Mouse (Mus musculus): Measurements from ENCODE around the gene Kcnip1. TPM values are rescaled to one million over a fixed set of nuclear protein-coding genes. Genes with fewer than 3 reads are reported as not detected.
A peak's percentile ranks its signal among the peaks of the same experiment; 100 is the strongest.

Gene Kcnip1
- polyA plus RNA-seq, 1 experiment: 32.2 TPM

GRCm38 (mm10) chr11:33944786-33945328 lies 48.1 kb downstream of the Kcnip1 start:
- TF ChIP-seq CTCF (IDR thresholded peaks at IDR 0.05; ENCODE audit: extremely low read depth, insufficient read depth, low read length): no peak
- TF ChIP-seq POLR2A (IDR thresholded peaks at IDR 0.05; ENCODE audit: extremely low read depth, insufficient read depth, low read length): no peak
- no peak overlapping the region for H3K4me3 ChIP-seq (ENCODE audit: insufficient read depth, low read length)
- no peaks in the 10 kb centered on the region for H3K4me1 ChIP-seq (ENCODE audit: control insufficient read depth, insufficient read depth, low read length)
- no peak overlapping the region for H3K27ac ChIP-seq (ENCODE audit: insufficient read depth, low read length)

- TF ChIP-seq POLR2A (IDR thresholded peaks at IDR 0.05; ENCODE audit: extremely low read depth, insufficient read depth, low read length): no peak
- 0 out of 2 replicates have a peak, but pooled peaks have one; percentile 16 for TF ChIP-seq CTCF (IDR thresholded peaks at IDR 0.05; ENCODE audit: extremely low read depth, insufficient read depth, low read length)
- Histone ChIP-seq H3K4me1 (ENCODE audit: control insufficient read depth, insufficient read depth, low read length) (no peaks in the 10 kb centered on the region), H3K27ac (ENCODE audit: insufficient read depth, low read length) (no peak overlapping the region), H3K4me3 (ENCODE audit: insufficient read depth, low read length) (no peak overlapping the region)
Observed at GRCm38 (mm10) chr11:33944067-33944785, 48.7 kb downstream of the Kcnip1 start.

GRCm38 (mm10) chr11:33943565-33943964 lies 49.4 kb downstream of the Kcnip1 start:
- Histone ChIP-seq H3K4me1 (ENCODE audit: control insufficient read depth, insufficient read depth, low read length) (no peaks in the 10 kb centered on the region; the same call in 1 of the 2 replicates), H3K27ac (ENCODE audit: insufficient read depth, low read length) (no peak overlapping the region), H3K4me3 (ENCODE audit: insufficient read depth, low read length) (no peak overlapping the region)
- TF ChIP-seq CTCF (IDR thresholded peaks at IDR 0.05; ENCODE audit: extremely low read depth, insufficient read depth, low read length) (no peak), POLR2A (IDR thresholded peaks at IDR 0.05; ENCODE audit: extremely low read depth, insufficient read depth, low read length) (no peak)

GRCm38 (mm10) chr11:33939456-33940113 lies 53.4 kb downstream of the Kcnip1 start:
- Histone ChIP-seq H3K4me1 (ENCODE audit: control insufficient read depth, insufficient read depth, low read length) (no peaks in the 10 kb centered on the region; the same call in 1 of the 2 replicates), H3K4me3 (ENCODE audit: insufficient read depth, low read length) (no peak overlapping the region), H3K27ac (ENCODE audit: insufficient read depth, low read length) (no peak overlapping the region)
- no peak for TF ChIP-seq POLR2A (IDR thresholded peaks at IDR 0.05; ENCODE audit: extremely low read depth, insufficient read depth, low read length)
- TF ChIP-seq CTCF (IDR thresholded peaks at IDR 0.05; ENCODE audit: extremely low read depth, insufficient read depth, low read length): no peak

- H3K4me1 ChIP-seq (ENCODE audit: control insufficient read depth, insufficient read depth, low read length): no peaks in the 10 kb centered on the region; the same call in 1 of the 2 replicates
- H3K27ac ChIP-seq (ENCODE audit: insufficient read depth, low read length): no peak overlapping the region
- TF ChIP-seq POLR2A (IDR thresholded peaks at IDR 0.05; ENCODE audit: extremely low read depth, insufficient read depth, low read length) (no peak), CTCF (IDR thresholded peaks at IDR 0.05; ENCODE audit: extremely low read depth, insufficient read depth, low read length) (no peak)
- H3K4me3 ChIP-seq (ENCODE audit: insufficient read depth, low read length): no peak overlapping the region
Observed at GRCm38 (mm10) chr11:33938561-33939274, 54.2 kb downstream of the Kcnip1 start.

GRCm38 (mm10) chr11:33937641-33938040 lies 55.3 kb downstream of the Kcnip1 start:
- Histone ChIP-seq H3K4me1 (ENCODE audit: control insufficient read depth, insufficient read depth, low read length) (peaks cover 2% of the 10 kb centered on the region; the same call in 1 of the 2 replicates), H3K4me3 (ENCODE audit: insufficient read depth, low read length) (no peak overlapping the region), H3K27ac (ENCODE audit: insufficient read depth, low read length) (no peak overlapping the region)
- TF ChIP-seq POLR2A (IDR thresholded peaks at IDR 0.05; ENCODE audit: extremely low read depth, insufficient read depth, low read length) (no peak), CTCF (IDR thresholded peaks at IDR 0.05; ENCODE audit: extremely low read depth, insufficient read depth, low read length) (no peak)

GRCm38 (mm10) chr11:33934286-33934685 lies 58.7 kb downstream of the Kcnip1 start:
- peaks cover 2% of the 10 kb centered on the region; the same call in 1 of the 2 replicates for H3K4me1 ChIP-seq (ENCODE audit: control insufficient read depth, insufficient read depth, low read length)
- no peak for TF ChIP-seq POLR2A (IDR thresholded peaks at IDR 0.05; ENCODE audit: extremely low read depth, insufficient read depth, low read length)
- TF ChIP-seq CTCF (IDR thresholded peaks at IDR 0.05; ENCODE audit: extremely low read depth, insufficient read depth, low read length): 0 out of 2 replicates have a peak, but pooled peaks have one; percentile 7
- no peak overlapping the region for H3K4me3 ChIP-seq (ENCODE audit: insufficient read depth, low read length)
- no peak overlapping the region for H3K27ac ChIP-seq (ENCODE audit: insufficient read depth, low read length)

- Histone ChIP-seq H3K4me1 (ENCODE audit: control insufficient read depth, insufficient read depth, low read length) (peaks cover 2% of the 10 kb centered on the region; the same call in 1 of the 2 replicates), H3K4me3 (ENCODE audit: insufficient read depth, low read length) (no peak overlapping the region), H3K27ac (ENCODE audit: insufficient read depth, low read length) (no peak overlapping the region)
- TF ChIP-seq CTCF (IDR thresholded peaks at IDR 0.05; ENCODE audit: extremely low read depth, insufficient read depth, low read length) (no peak), POLR2A (IDR thresholded peaks at IDR 0.05; ENCODE audit: extremely low read depth, insufficient read depth, low read length) (no peak)
Observed at GRCm38 (mm10) chr11:33932386-33933111, 60.4 kb downstream of the Kcnip1 start.
